Mouse (Mus musculus): Measurements from ENCODE around the gene Rbfox1. TPM values are rescaled to one million over a fixed set of nuclear protein-coding genes. Genes with fewer than 3 reads are reported as not detected.
A peak's percentile ranks its signal among the peaks of the same experiment; 100 is the strongest.

Rbfox1 gene
- polyA plus RNA-seq, 1 experiment: 115 TPM

- DNase-seq (ENCODE audit: extremely low spot score in 1 of 2, low spot score in 1 of 2): no peak
Observed at GRCm38 (mm10) chr16:7251696-7252095, 1366.5 kb downstream of the Rbfox1 start.

GRCm38 (mm10) chr16:7257366-7257765, 1372.2 kb downstream of the Rbfox1 start:
- DNase-seq (ENCODE audit: extremely low spot score in 1 of 2, low spot score in 1 of 2): peak; percentile 44 to 79

GRCm38 (mm10) chr16:7263261-7263660, 1378.1 kb downstream of the Rbfox1 start:
- no peak for DNase-seq (ENCODE audit: extremely low spot score in 1 of 2, low spot score in 1 of 2)

- peak in 1 of 2 experiments; percentile 49 for DNase-seq (ENCODE audit: extremely low spot score in 1 of 2, low spot score in 1 of 2)
Observed at GRCm38 (mm10) chr16:7265715-7266114, 1380.6 kb downstream of the Rbfox1 start.

- DNase-seq (ENCODE audit: extremely low spot score in 1 of 2, low spot score in 1 of 2): no peak
Observed at GRCm38 (mm10) chr16:7275501-7275900, 1390.3 kb downstream of the Rbfox1 start.

- peak in 1 of 2 experiments; percentile 52 for DNase-seq (ENCODE audit: extremely low spot score in 1 of 2, low spot score in 1 of 2)
Observed at GRCm38 (mm10) chr16:7275901-7276300, 1390.7 kb downstream of the Rbfox1 start.

- peak; percentile 46 to 73 for DNase-seq (ENCODE audit: extremely low spot score in 1 of 2, low spot score in 1 of 2)
Observed at GRCm38 (mm10) chr16:7279544-7279943, 1394.4 kb downstream of the Rbfox1 start.

- peak; percentile 46 to 77 for DNase-seq (ENCODE audit: extremely low spot score in 1 of 2, low spot score in 1 of 2)
Observed at GRCm38 (mm10) chr16:7282257-7282656, 1397.1 kb downstream of the Rbfox1 start.

- DNase-seq (ENCODE audit: extremely low spot score in 1 of 2, low spot score in 1 of 2): no peak
Observed at GRCm38 (mm10) chr16:7292985-7293805, 1408.0 kb downstream of the Rbfox1 start.

GRCm38 (mm10) chr16:7302416-7302815, 1417.3 kb downstream of the Rbfox1 start:
- no peak for DNase-seq (ENCODE audit: extremely low spot score in 1 of 2, low spot score in 1 of 2)

GRCm38 (mm10) chr16:7329196-7329595, 1444.0 kb downstream of the Rbfox1 start:
- no peak for DNase-seq (ENCODE audit: extremely low spot score in 1 of 2, low spot score in 1 of 2)

GRCm38 (mm10) chr16:7341186-7341585, 1456.0 kb downstream of the Rbfox1 start:
- no peak for DNase-seq (ENCODE audit: extremely low spot score in 1 of 2, low spot score in 1 of 2)

- DNase-seq (ENCODE audit: extremely low spot score in 1 of 2, low spot score in 1 of 2): no peak
Observed at GRCm38 (mm10) chr16:7345298-7345697, 1460.1 kb downstream of the Rbfox1 start.

- no peak for DNase-seq (ENCODE audit: extremely low spot score in 1 of 2, low spot score in 1 of 2)
Observed at GRCm38 (mm10) chr16:7346001-7346625, 1461.0 kb downstream of the Rbfox1 start.

- DNase-seq (ENCODE audit: extremely low spot score in 1 of 2, low spot score in 1 of 2): no peak
Observed at GRCm38 (mm10) chr16:7347522-7348165, 1462.5 kb downstream of the Rbfox1 start.

- no peak for DNase-seq (ENCODE audit: extremely low spot score in 1 of 2, low spot score in 1 of 2)
Observed at GRCm38 (mm10) chr16:7352808-7353207, 1467.7 kb downstream of the Rbfox1 start.

- DNase-seq (ENCODE audit: extremely low spot score in 1 of 2, low spot score in 1 of 2): peak in 1 of 2 experiments; percentile 18
Observed at GRCm38 (mm10) chr16:7354116-7354515, 1469.0 kb downstream of the Rbfox1 start.

- no peak for DNase-seq (ENCODE audit: extremely low spot score in 1 of 2, low spot score in 1 of 2)
Observed at GRCm38 (mm10) chr16:7359043-7359442, 1473.9 kb downstream of the Rbfox1 start.

GRCm38 (mm10) chr16:7360706-7361105, 1475.6 kb downstream of the Rbfox1 start:
- DNase-seq (ENCODE audit: extremely low spot score in 1 of 2, low spot score in 1 of 2): peak; percentile 25 to 32

GRCm38 (mm10) chr16:7365878-7366277, 1480.7 kb downstream of the Rbfox1 start:
- DNase-seq (ENCODE audit: extremely low spot score in 1 of 2, low spot score in 1 of 2): no peak

- DNase-seq (ENCODE audit: extremely low spot score in 1 of 2, low spot score in 1 of 2): no peak
Observed at GRCm38 (mm10) chr16:7374146-7374545, 1489.0 kb downstream of the Rbfox1 start.

Data from frontal cortex, adult 2 months (tissue).